Mouse (Mus musculus): ENCODE measurements around the gene Sgms1. TPM values are rescaled to one million over a fixed set of nuclear protein-coding genes. Genes with fewer than 3 reads are reported as not detected.

Gene Sgms1
- polyA plus RNA-seq, 1 experiment from 2014 or later, result 19.2 TPM

- H3K4me1 ChIP-seq (replicated peaks; ENCODE audit: control insufficient read depth, insufficient read depth, low read length), result peaks cover 21% of the 10 kb centered on the region
- no peak overlapping the region for H3K4me3 ChIP-seq (replicated peaks; ENCODE audit: low read length)
- no peaks in the 10 kb centered on the region for H3K9me3 ChIP-seq (ENCODE audit: control insufficient read depth, low read length)
- H3K4me2 ChIP-seq (replicated peaks), result no peak overlapping the region
- no peaks in the 10 kb centered on the region for H3K27me3 ChIP-seq (ENCODE audit: control insufficient read depth, insufficient read depth, low read length)
- ATAC-seq (ENCODE audit: low FRiP score), result no peak
- no peak overlapping the region for H3K27ac ChIP-seq
- no peak overlapping the region for H3K9ac ChIP-seq
- H3K36me3 ChIP-seq (replicated peaks; ENCODE audit: control insufficient read depth, insufficient read depth), result no peaks in the 10 kb centered on the region
- WGBS, result 81% methylated on average over 5 of the region's 5 CpGs
- DNase-seq (ENCODE audit: low spot score), result no peak
Measured at GRCm38 (mm10) chr19:32347491-32347890, 42.0 kb downstream of the Sgms1 start.

DNA sequence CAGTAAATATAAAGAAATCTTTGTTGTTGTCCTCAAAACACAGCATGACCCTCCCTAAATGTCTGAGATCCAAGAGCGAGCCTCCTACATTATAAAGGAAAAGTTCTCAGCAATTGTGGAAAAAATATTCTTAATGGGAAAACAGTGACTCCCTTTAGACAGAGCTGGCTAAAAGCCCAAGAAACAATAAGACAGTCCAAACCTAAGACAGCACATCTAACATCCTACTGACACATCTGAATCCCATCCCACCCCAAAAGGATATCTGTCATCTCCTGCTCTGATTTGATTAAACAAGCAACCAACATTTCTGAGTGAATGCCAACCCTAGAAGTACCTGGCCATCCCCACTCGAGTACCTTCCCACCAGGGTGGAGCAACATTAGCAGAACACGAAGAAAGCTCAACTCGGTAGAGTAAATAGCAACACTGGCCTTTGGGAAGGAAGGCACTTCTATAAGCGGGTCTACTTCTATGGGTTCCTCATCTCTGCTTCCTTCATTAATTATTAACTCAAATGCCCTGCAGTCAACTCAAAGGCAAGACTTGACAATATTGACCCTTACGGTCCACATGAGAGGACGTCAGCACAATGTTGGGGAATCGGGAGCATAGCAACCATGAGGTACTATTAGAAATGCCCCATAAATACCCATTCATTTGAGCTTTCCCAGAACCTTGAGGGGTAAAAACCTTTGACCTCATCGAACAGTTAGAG is 42.7 kb downstream of the Sgms1 start:
- DNase-seq (ENCODE audit: low spot score), result no peak
- no peak for ATAC-seq (ENCODE audit: low FRiP score)
- 68% methylated on average over 9 of the region's 9 CpGs for WGBS
- Histone ChIP-seq H3K9me3 (ENCODE audit: control insufficient read depth, low read length) (no peaks in the 10 kb centered on the region), H3K27me3 (ENCODE audit: control insufficient read depth, insufficient read depth, low read length) (no peaks in the 10 kb centered on the region), H3K4me2 (replicated peaks) (no peak overlapping the region), H3K4me3 (replicated peaks; ENCODE audit: low read length) (no peak overlapping the region), H3K9ac (no peak overlapping the region), H3K27ac (peak overlapping the region; percentile 1; the same call in 1 of the 2 replicates), H3K36me3 (replicated peaks; ENCODE audit: control insufficient read depth, insufficient read depth) (no peaks in the 10 kb centered on the region), H3K4me1 (replicated peaks; ENCODE audit: control insufficient read depth, insufficient read depth, low read length) (peaks cover 21% of the 10 kb centered on the region)

DNA sequence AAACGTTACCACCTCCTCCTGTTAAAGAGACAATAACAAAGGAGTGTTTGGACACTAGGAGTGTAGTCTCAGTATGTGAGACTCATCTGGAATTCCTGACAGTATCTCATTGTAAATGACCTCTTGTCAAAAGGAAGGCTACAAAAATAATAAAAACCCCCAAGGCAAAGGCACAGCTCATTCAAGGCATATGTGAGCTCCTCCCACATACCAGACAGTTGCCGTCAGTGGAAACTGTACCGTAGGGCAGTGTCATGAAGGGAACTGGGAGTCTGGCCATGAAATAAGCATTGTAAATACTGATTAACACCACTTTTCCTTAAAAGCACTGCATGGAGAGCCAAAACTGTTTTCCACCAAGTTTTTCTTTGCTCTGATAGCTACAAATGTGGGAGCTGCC is 43.3 kb downstream of the Sgms1 start:
- H3K4me2 ChIP-seq (replicated peaks), result no peak overlapping the region
- ATAC-seq (ENCODE audit: low FRiP score) (no peak), DNase-seq (ENCODE audit: low spot score) (no peak)
- H3K4me3 ChIP-seq (replicated peaks; ENCODE audit: low read length), result no peak overlapping the region
- H3K36me3 ChIP-seq (replicated peaks; ENCODE audit: control insufficient read depth, insufficient read depth), result no peaks in the 10 kb centered on the region
- no peaks in the 10 kb centered on the region for H3K27me3 ChIP-seq (ENCODE audit: control insufficient read depth, insufficient read depth, low read length)
- no peak overlapping the region for H3K9ac ChIP-seq
- 28% methylated on average over 3 of the region's 3 CpGs for WGBS
- peak overlapping the region; percentile 1 for H3K27ac ChIP-seq
- H3K9me3 ChIP-seq (ENCODE audit: control insufficient read depth, low read length), result no peaks in the 10 kb centered on the region
- peaks cover 21% of the 10 kb centered on the region for H3K4me1 ChIP-seq (replicated peaks; ENCODE audit: control insufficient read depth, insufficient read depth, low read length)

GRCm38 (mm10) chr19:32345181-32345745 is 44.3 kb downstream of the Sgms1 start:
- no peaks in the 10 kb centered on the region for H3K36me3 ChIP-seq (replicated peaks; ENCODE audit: control insufficient read depth, insufficient read depth)
- no peak for DNase-seq (ENCODE audit: low spot score)
- H3K4me3 ChIP-seq (replicated peaks; ENCODE audit: low read length), result no peak overlapping the region
- H3K27me3 ChIP-seq (ENCODE audit: control insufficient read depth, insufficient read depth, low read length), result no peaks in the 10 kb centered on the region
- no peak overlapping the region for H3K27ac ChIP-seq
- peaks cover 21% of the 10 kb centered on the region for H3K4me1 ChIP-seq (replicated peaks; ENCODE audit: control insufficient read depth, insufficient read depth, low read length)
- no peak overlapping the region for H3K4me2 ChIP-seq (replicated peaks)
- no peak overlapping the region for H3K9ac ChIP-seq
- H3K9me3 ChIP-seq (ENCODE audit: control insufficient read depth, low read length), result no peaks in the 10 kb centered on the region
- ATAC-seq (ENCODE audit: low FRiP score), result no peak
- WGBS, result 85% methylated on average over 6 of the region's 6 CpGs

DNA sequence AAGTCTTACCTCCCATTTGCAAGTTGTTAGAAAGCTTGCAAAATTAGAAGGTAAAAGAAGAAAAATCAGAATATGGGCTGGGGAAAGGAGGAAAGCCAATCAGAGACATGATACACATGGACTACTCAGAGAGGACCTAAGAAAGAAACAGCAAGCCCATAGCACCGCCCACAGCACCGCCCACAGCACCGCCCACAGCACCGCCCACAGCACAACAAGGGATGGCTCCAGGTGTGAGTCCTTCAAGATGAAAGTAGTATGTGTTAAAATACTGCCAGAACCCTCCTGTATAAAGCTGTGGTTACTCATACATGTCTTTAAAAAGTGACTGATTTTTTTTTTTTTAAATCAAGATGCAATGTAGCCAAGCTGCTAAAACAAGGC is 44.8 kb downstream of the Sgms1 start:
- Histone ChIP-seq H3K36me3 (replicated peaks; ENCODE audit: control insufficient read depth, insufficient read depth) (no peaks in the 10 kb centered on the region), H3K4me2 (replicated peaks) (peak overlapping the region; percentile 52), H3K9me3 (ENCODE audit: control insufficient read depth, low read length) (no peaks in the 10 kb centered on the region), H3K9ac (peak overlapping the region; percentile 50; the same call in 1 of the 2 replicates), H3K27me3 (ENCODE audit: control insufficient read depth, insufficient read depth, low read length) (no peaks in the 10 kb centered on the region), H3K27ac (0 out of 2 replicates have a peak overlapping the region, but pooled peaks have one; percentile 60), H3K4me1 (replicated peaks; ENCODE audit: control insufficient read depth, insufficient read depth, low read length) (peaks cover 21% of the 10 kb centered on the region), H3K4me3 (replicated peaks; ENCODE audit: low read length) (peak overlapping the region; percentile 22)
- ATAC-seq (ENCODE audit: low FRiP score) (peak; percentile 73; the same call in 1 of the 2 replicates), DNase-seq (ENCODE audit: low spot score) (no peak)
- 14% methylated on average over 4 of the region's 4 CpGs for WGBS

DNA sequence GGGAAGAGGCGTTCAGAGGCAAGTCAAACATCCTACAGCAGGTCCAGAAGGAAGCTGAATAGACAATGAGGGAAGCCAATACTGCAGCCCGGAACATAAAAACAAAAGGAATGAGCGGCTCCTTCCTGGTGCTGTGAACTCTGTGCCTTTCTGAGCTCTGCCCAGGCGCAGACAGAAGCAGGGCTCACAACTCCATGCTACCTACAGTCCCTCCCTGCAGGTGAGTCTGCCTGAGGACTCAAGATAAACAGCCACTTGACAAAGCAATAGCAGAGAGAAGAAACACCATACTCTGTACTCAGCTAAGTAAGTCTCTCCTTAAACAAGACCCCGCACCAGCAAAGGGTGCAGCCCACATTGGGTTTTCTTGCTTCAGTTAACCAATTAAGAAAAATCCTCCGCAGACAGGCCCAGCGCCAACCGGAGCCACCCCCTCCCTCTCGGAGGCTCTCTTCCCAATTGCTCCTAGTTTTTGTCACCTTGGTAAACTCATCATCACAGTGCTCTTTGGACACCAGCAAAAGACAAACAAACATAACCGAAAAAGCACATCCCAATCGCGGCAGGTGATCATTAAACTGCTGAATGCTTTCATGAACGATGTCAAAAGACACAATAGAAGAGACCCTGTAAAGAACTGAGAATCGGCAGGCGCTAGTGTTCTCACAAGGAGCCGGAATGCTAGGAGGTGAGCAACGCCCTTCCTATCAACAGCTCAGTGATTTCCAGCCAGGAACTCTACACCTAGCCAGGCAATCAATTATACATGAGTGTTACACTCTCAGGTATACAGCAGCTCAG is 45.4 kb downstream of the Sgms1 start:
- DNase-seq (ENCODE audit: low spot score) (no peak), ATAC-seq (ENCODE audit: low FRiP score) (peak; percentile 29; the same call in 1 of the 2 replicates)
- no peaks in the 10 kb centered on the region for H3K27me3 ChIP-seq (ENCODE audit: control insufficient read depth, insufficient read depth, low read length)
- peaks cover 21% of the 10 kb centered on the region for H3K4me1 ChIP-seq (replicated peaks; ENCODE audit: control insufficient read depth, insufficient read depth, low read length)
- H3K9me3 ChIP-seq (ENCODE audit: control insufficient read depth, low read length), result no peaks in the 10 kb centered on the region
- H3K4me3 ChIP-seq (replicated peaks; ENCODE audit: low read length), result peak overlapping the region; percentile 22
- H3K27ac ChIP-seq, result peak overlapping the region; percentile 60
- WGBS, result 6% methylated on average over 17 of the region's 17 CpGs
- peak overlapping the region; percentile 50 for H3K9ac ChIP-seq
- peak overlapping the region; percentile 52 for H3K4me2 ChIP-seq (replicated peaks)
- no peaks in the 10 kb centered on the region for H3K36me3 ChIP-seq (replicated peaks; ENCODE audit: control insufficient read depth, insufficient read depth)

- Histone ChIP-seq H3K4me3 (replicated peaks; ENCODE audit: low read length) (no peak overlapping the region), H3K27me3 (ENCODE audit: control insufficient read depth, insufficient read depth, low read length) (no peaks in the 10 kb centered on the region), H3K36me3 (replicated peaks; ENCODE audit: control insufficient read depth, insufficient read depth) (no peaks in the 10 kb centered on the region), H3K4me1 (replicated peaks; ENCODE audit: control insufficient read depth, insufficient read depth, low read length) (peaks cover 21% of the 10 kb centered on the region), H3K4me2 (replicated peaks) (no peak overlapping the region), H3K9ac (no peak overlapping the region), H3K9me3 (ENCODE audit: control insufficient read depth, low read length) (no peaks in the 10 kb centered on the region), H3K27ac (no peak overlapping the region)
- 74% methylated on average over 5 of the region's 5 CpGs for WGBS
- ATAC-seq (ENCODE audit: low FRiP score) (no peak), DNase-seq (ENCODE audit: low spot score) (no peak)
Measured at GRCm38 (mm10) chr19:32342436-32342835, 47.1 kb downstream of the Sgms1 start.

GRCm38 (mm10) chr19:32341091-32341490 is 48.4 kb downstream of the Sgms1 start:
- H3K4me3 ChIP-seq (replicated peaks; ENCODE audit: low read length), result no peak overlapping the region
- DNase-seq (ENCODE audit: low spot score) (no peak), ATAC-seq (ENCODE audit: low FRiP score) (no peak)
- no peak overlapping the region for H3K9ac ChIP-seq
- H3K36me3 ChIP-seq (replicated peaks; ENCODE audit: control insufficient read depth, insufficient read depth), result no peaks in the 10 kb centered on the region
- peaks cover 18% of the 10 kb centered on the region for H3K4me1 ChIP-seq (replicated peaks; ENCODE audit: control insufficient read depth, insufficient read depth, low read length)
- WGBS, result 42% methylated on average over 2 of the region's 2 CpGs
- no peaks in the 10 kb centered on the region for H3K27me3 ChIP-seq (ENCODE audit: control insufficient read depth, insufficient read depth, low read length)
- no peak overlapping the region for H3K4me2 ChIP-seq (replicated peaks)
- no peaks in the 10 kb centered on the region for H3K9me3 ChIP-seq (ENCODE audit: control insufficient read depth, low read length)
- H3K27ac ChIP-seq, result no peak overlapping the region

- no peak overlapping the region for H3K4me3 ChIP-seq (replicated peaks; ENCODE audit: low read length)
- WGBS, result 91% methylated on average over 5 of the region's 5 CpGs
- no peak overlapping the region for H3K4me2 ChIP-seq (replicated peaks)
- no peaks in the 10 kb centered on the region for H3K9me3 ChIP-seq (ENCODE audit: control insufficient read depth, low read length)
- H3K9ac ChIP-seq, result no peak overlapping the region
- H3K27ac ChIP-seq, result no peak overlapping the region
- H3K36me3 ChIP-seq (replicated peaks; ENCODE audit: control insufficient read depth, insufficient read depth), result no peaks in the 10 kb centered on the region
- H3K4me1 ChIP-seq (replicated peaks; ENCODE audit: control insufficient read depth, insufficient read depth, low read length), result peaks cover 15% of the 10 kb centered on the region
- DNase-seq (ENCODE audit: low spot score) (no peak), ATAC-seq (ENCODE audit: low FRiP score) (no peak)
- no peaks in the 10 kb centered on the region for H3K27me3 ChIP-seq (ENCODE audit: control insufficient read depth, insufficient read depth, low read length)
Measured at GRCm38 (mm10) chr19:32340168-32340567, 49.3 kb downstream of the Sgms1 start.
